In genomic region chr6:113638302-113639040, GRCm38 (mm10) we compare ENCODE assay signal across 8 mouse cellular contexts. TPM values are rescaled to one million over a fixed set of nuclear protein-coding genes. Genes with fewer than 3 reads are reported as not detected.
A peak's percentile ranks its signal among the peaks of the same experiment; 100 is the strongest.
DNase-seq lines count a peak whose midpoint lies in the region; ATAC-seq and TF ChIP-seq lines count a peak whose summit lies in the region.

Gene Irak2, plus strand, starts transcription at chr6:113638467.

- no peaks in the 10 kb centered on the region for H3K27me3 ChIP-seq in CH12.LX (replicated peaks)
- H3K27me3 ChIP-seq in forebrain, embryonic 13.5 days: no peaks in the 10 kb centered on the region
- no peaks in the 10 kb centered on the region for H3K27me3 ChIP-seq in liver, postnatal 0 days (ENCODE audit: insufficient read depth, low read length)
- H3K27me3 ChIP-seq in neural tube, embryonic 14.5 days (ENCODE audit: control insufficient read depth, insufficient read depth, low read length): no peaks in the 10 kb centered on the region

- H3K4me3 ChIP-seq in CH12.LX (replicated peaks in 1 of 3; ENCODE audit: low read depth in 2 of 3, low read length in 2 of 3, poor library complexity in 1 of 3): peak within 1 kb of the TSS; percentile 67 to 96 (median 75)
- peak within 1 kb of the TSS; percentile 46 for H3K4me3 ChIP-seq in forebrain, embryonic 13.5 days
- peak within 1 kb of the TSS; percentile 61 for H3K4me3 ChIP-seq in liver, postnatal 0 days (ENCODE audit: low read depth, low read length)
- H3K4me3 ChIP-seq in neural tube, embryonic 14.5 days (ENCODE audit: low read depth, low read length): peak within 1 kb of the TSS; percentile 40

- peak within 1 kb of the TSS; percentile 58 for H3K9ac ChIP-seq in CH12.LX (ENCODE audit: insufficient read depth, low read depth)
- H3K9ac ChIP-seq in forebrain, embryonic 13.5 days: peak within 1 kb of the TSS; percentile 68
- H3K9ac ChIP-seq in liver, postnatal 0 days (replicated peaks): peak within 1 kb of the TSS; percentile 65
- peak within 1 kb of the TSS; percentile 42; the same call in 1 of the 2 replicates for H3K9ac ChIP-seq in neural tube, embryonic 14.5 days (replicated peaks; ENCODE audit: low read depth, low read length)

- WGBS in forebrain, embryonic 13.5 days: 8% methylated on average over 37 of the region's 37 CpGs
- 3% methylated on average over 37 of the region's 37 CpGs for WGBS in large intestine, adult 2 months
- WGBS in liver, postnatal 0 days (ENCODE audit: insufficient replicate concordance): 5% methylated on average over 35 of the region's 37 CpGs
- WGBS in neural tube, embryonic 14.5 days: 8% methylated on average over 37 of the region's 37 CpGs

- H3K79me2 ChIP-seq in CH12.LX (replicated peaks; ENCODE audit: control insufficient read depth, extremely low read depth, insufficient read depth, poor library complexity, severe bottlenecking): peaks cover 48% of the 10 kb centered on the region

- peak within 1 kb of the TSS; percentile 81 for H3K27ac ChIP-seq in CH12.LX (ENCODE audit: insufficient read depth, low read depth)
- no peak within 1 kb of the TSS for H3K27ac ChIP-seq in forebrain, embryonic 13.5 days
- H3K27ac ChIP-seq in liver, postnatal 0 days (ENCODE audit: low read depth): peak within 1 kb of the TSS; percentile 71
- no peak within 1 kb of the TSS for H3K27ac ChIP-seq in neural tube, embryonic 14.5 days (ENCODE audit: low read depth, low read length)

- peaks cover 9 to 35% of the 10 kb centered on the region in 2 experiments for H3K4me1 ChIP-seq in CH12.LX (ENCODE audit: control insufficient read depth in 1 of 2, insufficient read depth in 2 of 2)
- H3K4me1 ChIP-seq in forebrain, embryonic 13.5 days: no peaks in the 10 kb centered on the region
- peaks cover 13% of the 10 kb centered on the region for H3K4me1 ChIP-seq in liver, postnatal 0 days (ENCODE audit: insufficient read depth)
- H3K4me1 ChIP-seq in neural tube, embryonic 14.5 days (ENCODE audit: control insufficient read depth, insufficient read depth, low read length): no peaks in the 10 kb centered on the region; the same call in 1 of the 2 replicates

- DNase-seq in CH12.LX (ENCODE audit: extremely low read depth): peak; percentile 92
- DNase-seq in c-Kit-positive CD71-positive TER-119-positive erythroid progenitor cells, embryonic 14.5 days (ENCODE audit: low spot score): peak; percentile 91
- peak; percentile 97 for DNase-seq in heart, postnatal 10 days
- no peak for DNase-seq in large intestine, adult 2 months (ENCODE audit: low read depth, low spot score)
- peak; percentile 96 for DNase-seq in liver, postnatal 0 days
- peak; percentile 97 for DNase-seq in testis, postnatal 10 days (ENCODE audit: low spot score)

- dilution Hi-C loops in CH12.LX (cut with MboI; ENCODE audit: extremely low pct_ligation_motif_present, extremely low pct_unique_long_range_greater_than_20kb, low sequenced_read_pairs): no loop called here

- intact Hi-C loops in heart, postnatal 10 days (cut with DNase I): loop anchor here (1.0 to 5.0 kb wide), 3 partner anchors 20 to 59 kb away; partner anchors contain the start of gene Tatdn2

- peak; percentile 45 to 100; a peak in 3 of 4 replicates for TF ChIP-seq CTCF in CH12.LX (conservative IDR thresholded peaks at IDR 0.05 in 1 of 2, IDR thresholded peaks at IDR 0.05 in 1 of 2; ENCODE audit: low read depth in 2 of 2, low read length in 2 of 2)
- peak; percentile 100 for TF ChIP-seq CTCF in liver, postnatal 0 days (IDR thresholded peaks at IDR 0.05; ENCODE audit: low read depth)

- TF ChIP-seq POLR2A in CH12.LX (IDR thresholded peaks at IDR 0.05; ENCODE audit: low read depth, low read length): peak; percentile 83

- H3K9me3 ChIP-seq in CH12.LX (replicated peaks; ENCODE audit: low read length): no peaks in the 10 kb centered on the region
- H3K9me3 ChIP-seq in forebrain, embryonic 13.5 days (replicated peaks): no peaks in the 10 kb centered on the region
- no peaks in the 10 kb centered on the region for H3K9me3 ChIP-seq in liver, postnatal 0 days (ENCODE audit: low read length)
- no peaks in the 10 kb centered on the region for H3K9me3 ChIP-seq in neural tube, embryonic 14.5 days (ENCODE audit: control insufficient read depth, low read length)

- peak; percentile 97 for TF ChIP-seq RAD21 in CH12.LX (IDR thresholded peaks at IDR 0.05; ENCODE audit: low read depth, low read length)

- peaks cover 0 to 15% of the 10 kb centered on the region in 2 experiments for H3K36me3 ChIP-seq in CH12.LX (replicated peaks in 1 of 2; ENCODE audit: control insufficient read depth in 1 of 2, insufficient read depth in 1 of 2, low read length in 1 of 2)
- peaks cover 3% of the 10 kb centered on the region; the same call in 1 of the 2 replicates for H3K36me3 ChIP-seq in forebrain, embryonic 13.5 days (ENCODE audit: poor library complexity, severe bottlenecking)
- no peaks in the 10 kb centered on the region for H3K36me3 ChIP-seq in liver, postnatal 0 days (replicated peaks; ENCODE audit: insufficient read depth, low read length)
- H3K36me3 ChIP-seq in neural tube, embryonic 14.5 days (ENCODE audit: control insufficient read depth, insufficient read depth, low read length): no peaks in the 10 kb centered on the region

- no peak for TF ChIP-seq EP300 in CH12.LX (IDR thresholded peaks at IDR 0.05; ENCODE audit: low read length)
- 0 out of 2 replicates have a peak, but pooled peaks have one; percentile 10 for TF ChIP-seq EP300 in liver, postnatal 0 days (IDR thresholded peaks at IDR 0.05; ENCODE audit: low read depth)

- in situ Hi-C loops in CH12.LX (cut with MboI; ENCODE audit: low pct_ligation_motif_present, low pct_unique_long_range_greater_than_20kb, low sequenced_read_pairs): loop anchor here (5.0 kb wide), 1 partner anchor 39 kb away; no protein-coding TSS in a partner anchor

- ATAC-seq in forebrain, embryonic 13.5 days: peak; percentile 95
- ATAC-seq in liver, postnatal 0 days: peak; percentile 97
- ATAC-seq in neural tube, embryonic 14.5 days (ENCODE audit: low read depth): peak; percentile 95

- peak within 1 kb of the TSS; percentile 97 for H3K4me2 ChIP-seq in CH12.LX (ENCODE audit: insufficient read depth, low read depth, poor library complexity, severe bottlenecking)
- H3K4me2 ChIP-seq in forebrain, embryonic 13.5 days: peak within 1 kb of the TSS; percentile 73
- H3K4me2 ChIP-seq in liver, postnatal 0 days (ENCODE audit: low read depth, low read length): peak within 1 kb of the TSS; percentile 84
- peak within 1 kb of the TSS; percentile 53 for H3K4me2 ChIP-seq in neural tube, embryonic 14.5 days (ENCODE audit: low read depth, low read length)

TF ChIP-seq in CH12.LX, 34 proteins besides CTCF, POLR2A, EP300 and RAD21 (continues in another document):
- TF ChIP-seq UBTF (IDR thresholded peaks at IDR 0.05; ENCODE audit: low read depth, low read length): peak; percentile 90
- 0 out of 2 replicates have a peak, but pooled peaks have one; percentile 21 for TF ChIP-seq KAT2A (IDR thresholded peaks at IDR 0.05; ENCODE audit: insufficient replicate concordance, low read length)
- no peak for TF ChIP-seq JUN (IDR thresholded peaks at IDR 0.05; ENCODE audit: insufficient read depth, low read depth, low read length)
- TF ChIP-seq ZKSCAN1 (IDR thresholded peaks at IDR 0.05; ENCODE audit: borderline replicate concordance, low read depth, low read length): no peak
- peak; percentile 92 for TF ChIP-seq TCF12 (IDR thresholded peaks at IDR 0.05; ENCODE audit: low read depth, low read length)
- TF ChIP-seq RCOR1 (conservative IDR thresholded peaks at IDR 0.05; ENCODE audit: low read depth, low read length): no peak; the same call in 1 of the 2 replicates
- peak; percentile 96 for TF ChIP-seq ZC3H11A (IDR thresholded peaks at IDR 0.05; ENCODE audit: low read depth, low read length)
- TF ChIP-seq JUND (conservative IDR thresholded peaks at IDR 0.05; ENCODE audit: low read depth, low read length): no peak
- TF ChIP-seq CHD2 (IDR thresholded peaks at IDR 0.05; ENCODE audit: low read length): 0 out of 2 replicates have a peak, but pooled peaks have one; percentile 44
- TF ChIP-seq ETS1 (conservative IDR thresholded peaks at IDR 0.05; ENCODE audit: low read depth, low read length): peak; percentile 30; the same call in 1 of the 2 replicates
- peak; percentile 47; the same call in 1 of the 2 replicates for TF ChIP-seq CHD1 (IDR thresholded peaks at IDR 0.05; ENCODE audit: low read depth, low read length)
- TF ChIP-seq ZMIZ1 (IDR thresholded peaks at IDR 0.05; ENCODE audit: low read depth, low read length): peak; percentile 79
- TF ChIP-seq ZNF384 (IDR thresholded peaks at IDR 0.05; ENCODE audit: low read depth, low read length): peak; percentile 48
- peak; percentile 83 for TF ChIP-seq IRF4 (IDR thresholded peaks at IDR 0.05; ENCODE audit: low read depth, low read length)
- TF ChIP-seq MAFK (IDR thresholded peaks at IDR 0.05; ENCODE audit: insufficient replicate concordance, low read length): no peak
- TF ChIP-seq MAX (IDR thresholded peaks at IDR 0.05; ENCODE audit: low read length): peak; percentile 87
- peak; percentile 89 for TF ChIP-seq NELFE (IDR thresholded peaks at IDR 0.05; ENCODE audit: low read depth, low read length)
- peak; percentile 76; the same call in 1 of the 2 replicates for TF ChIP-seq MEF2A (IDR thresholded peaks at IDR 0.05; ENCODE audit: borderline replicate concordance, low read depth, low read length)
- peak; percentile 100 for TF ChIP-seq SMC3 (IDR thresholded peaks at IDR 0.05; ENCODE audit: low read depth, low read length)
- TF ChIP-seq PAX5 (IDR thresholded peaks at IDR 0.05; ENCODE audit: low read length): no peak
- TF ChIP-seq POLR2AphosphoS2 (IDR thresholded peaks at IDR 0.05; ENCODE audit: low read depth, low read length): peak; percentile 53; the same call in 1 of the 2 replicates
- TF ChIP-seq E2F4 (IDR thresholded peaks at IDR 0.05; ENCODE audit: insufficient replicate concordance, low read depth, low read length): no peak
- TF ChIP-seq USF2 (conservative IDR thresholded peaks at IDR 0.05; ENCODE audit: low read depth, low read length): no peak; the same call in 1 of the 2 replicates
- no peak; the same call in 1 of the 2 replicates for TF ChIP-seq NRF1 (IDR thresholded peaks at IDR 0.05; ENCODE audit: low read depth, low read length)
- peak; percentile 57; the same call in 1 of the 2 replicates for TF ChIP-seq HCFC1 (IDR thresholded peaks at IDR 0.05; ENCODE audit: low read depth, low read length)

RNA-seq across cellular contexts. Expression of gene Irak2, which starts in this region (rescaled TPM):
- total RNA-seq in CH12.LX (2012; rRNA removed): 31.6 and 39.5 TPM in 2 replicates
- 26.9 and 30.0 TPM in 2 replicates for total RNA-seq in CH12.LX (2014; rRNA removed)
- 32.5 and 38.6 TPM in 2 replicates for polyA plus RNA-seq in CH12.LX (2012; ENCODE audit: insufficient read length, low read depth)
- polyA plus RNA-seq in forebrain, embryonic 13.5 days (2015; fragmentation: Nextera tagmentation; extraction: Ambion mirVana): 0.77 and 0.96 TPM in 2 replicates
- 10 to 100 TPM; 10.1 to 14.1 TPM for total RNA-seq in heart, postnatal 10 days (2021)
- polyA plus RNA-seq in large intestine, adult 2 months (2012; rRNA removed): 39.6 and 85.3 TPM in 2 replicates
- 9.2 and 10.8 TPM in 2 replicates for polyA plus RNA-seq in liver, postnatal 0 days (2015; fragmentation: Nextera tagmentation; extraction: Ambion mirVana)
- polyA plus RNA-seq in neural tube, embryonic 14.5 days (2014; fragmentation: Nextera tagmentation; extraction: Ambion mirVana): 1.5 and 2.5 TPM in 2 replicates

Comparison
In these comparisons a context has a peak if more than half of its experiments do, and no peak if none do; other contexts are left out.
1. Peak in ATAC-seq, H3K4me3 ChIP-seq, H3K9ac ChIP-seq and H3K4me2 ChIP-seq in forebrain, embryonic 13.5 days; RNA of the gene not detected or under 1 TPM.
2. H3K27ac ChIP-seq: peak in CH12.LX (single experiment) and liver, postnatal 0 days (single experiment); none in forebrain, embryonic 13.5 days (single experiment) and neural tube, embryonic 14.5 days (single experiment).
3. Peak in every context shown above with its lines, with median percentiles within 50 percentile points of each other: H3K4me2 ChIP-seq, H3K4me3 ChIP-seq, H3K9ac ChIP-seq and ATAC-seq.